9 mouse cellular contexts compared by ENCODE assay signal in the genomic region with DNA sequence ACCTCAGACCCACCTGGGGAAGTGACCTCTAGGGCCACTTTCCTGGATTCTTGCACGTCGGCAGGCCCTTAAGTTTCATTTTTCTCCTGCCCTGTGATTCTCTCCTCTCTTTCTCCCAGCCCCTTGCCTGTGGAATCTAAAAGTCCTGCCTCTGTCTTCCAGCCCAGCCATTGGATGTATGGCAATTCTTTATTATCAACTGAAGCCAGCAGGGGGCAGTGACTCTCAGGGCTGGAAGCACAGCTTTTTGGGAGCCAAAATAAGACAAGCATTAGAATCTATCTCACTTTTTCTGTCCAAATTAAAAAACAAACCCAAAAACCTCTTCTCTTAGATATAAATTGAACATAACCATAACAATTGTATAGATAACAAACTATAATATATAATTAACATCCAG. TPM values are rescaled to one million over a fixed set of nuclear protein-coding genes. Genes with fewer than 3 reads are reported as not detected.
A peak's percentile ranks its signal among the peaks of the same experiment; 100 is the strongest.
DNase-seq lines count a peak whose midpoint lies in the region; ATAC-seq and TF ChIP-seq lines count a peak whose summit lies in the region.
"Had no signal": no experiment of that assay in that cellular context is flagged by ENCODE, and none has a peak within 500 bp of the region (broad histone marks: within the 10 kb centered on the region; RNA-seq: fewer than 3 reads in every experiment).

No protein-coding gene starts in this region.

- TF ChIP-seq CTCF in hindbrain, postnatal 0 days (IDR thresholded peaks at IDR 0.05; ENCODE audit: low read depth) = peak; percentile 58
- peak; percentile 34; the same call in 1 of the 2 replicates for TF ChIP-seq CTCF in spleen, adult 2 months (IDR thresholded peaks at IDR 0.05; ENCODE audit: extremely low read depth, insufficient read depth, insufficient read length, insufficient replicate concordance)

- H3K27ac ChIP-seq in limb, embryonic 11.5 days (replicated peaks; ENCODE audit: low read depth, low read length) = no peak overlapping the region
- no peak overlapping the region for H3K27ac ChIP-seq in limb, embryonic 10.5 days
- H3K27ac ChIP-seq in hindbrain, postnatal 0 days = no peak overlapping the region
- H3K27ac ChIP-seq in spleen, adult 2 months (ENCODE audit: insufficient read depth, low read length) = no peak overlapping the region
- H3K27ac ChIP-seq: limb, embryonic 12.5 days had no signal

- no peak overlapping the region for H3K9ac ChIP-seq in limb, embryonic 11.5 days (ENCODE audit: low read length)
- no peak overlapping the region for H3K9ac ChIP-seq in hindbrain, postnatal 0 days (replicated peaks; ENCODE audit: low read length)
- H3K9ac ChIP-seq: limb, embryonic 12.5 days had no signal

- ATAC-seq in limb, embryonic 11.5 days (ENCODE audit: insufficient number of reproducible peaks, low FRiP score, low TSS enrichment, low read depth) = no peak
- ATAC-seq in hindbrain, postnatal 0 days = no peak

- peaks cover 15% of the 10 kb centered on the region for H3K36me3 ChIP-seq in limb, embryonic 11.5 days (ENCODE audit: control insufficient read depth, insufficient read depth, low read length)
- peaks cover 100% of the 10 kb centered on the region for H3K36me3 ChIP-seq in limb, embryonic 10.5 days
- peaks cover 38% of the 10 kb centered on the region for H3K36me3 ChIP-seq in hindbrain, postnatal 0 days (ENCODE audit: insufficient read depth, low read length)
- H3K36me3 ChIP-seq in spleen, adult 2 months (ENCODE audit: control insufficient read depth, insufficient read depth, low read length) = peaks cover 43% of the 10 kb centered on the region

- H3K4me2 ChIP-seq in limb, embryonic 11.5 days (ENCODE audit: low read depth, severe bottlenecking) = no peak overlapping the region
- H3K4me2 ChIP-seq in hindbrain, postnatal 0 days (ENCODE audit: low read depth, low read length) = no peak overlapping the region
- H3K4me2 ChIP-seq: limb, embryonic 12.5 days had no signal

- H3K4me1 ChIP-seq in limb, embryonic 11.5 days (ENCODE audit: control insufficient read depth, insufficient read depth, low read length) = no peaks in the 10 kb centered on the region
- no peaks in the 10 kb centered on the region for H3K4me1 ChIP-seq in limb, embryonic 10.5 days
- H3K4me1 ChIP-seq in hindbrain, postnatal 0 days (ENCODE audit: insufficient read depth, low read length) = no peaks in the 10 kb centered on the region
- no peaks in the 10 kb centered on the region for H3K4me1 ChIP-seq in spleen, adult 2 months (ENCODE audit: control insufficient read depth, insufficient read depth, insufficient read length)
- H3K4me1 ChIP-seq: limb, embryonic 12.5 days had no signal

- no peaks in the 10 kb centered on the region for H3K9me3 ChIP-seq in limb, embryonic 11.5 days (ENCODE audit: control insufficient read depth, low read length)
- no peaks in the 10 kb centered on the region for H3K9me3 ChIP-seq in limb, embryonic 10.5 days (replicated peaks)
- no peaks in the 10 kb centered on the region for H3K9me3 ChIP-seq in hindbrain, postnatal 0 days (ENCODE audit: low read length)
- H3K9me3 ChIP-seq: limb, embryonic 12.5 days had no signal

- H3K4me3 ChIP-seq in limb, embryonic 11.5 days (ENCODE audit: low read depth, low read length) = no peak overlapping the region
- H3K4me3 ChIP-seq in limb, embryonic 10.5 days = no peak overlapping the region
- no peak overlapping the region for H3K4me3 ChIP-seq in hindbrain, postnatal 0 days (ENCODE audit: low read length)
- H3K4me3 ChIP-seq in spleen, adult 2 months (ENCODE audit: extremely low read depth, insufficient read depth, insufficient read length) = no peak overlapping the region
- H3K4me3 ChIP-seq: limb, embryonic 12.5 days had no signal

- DNase-seq in embryo, embryonic 10 days (ENCODE audit: low spot score) = peak; percentile 48
- no peak for DNase-seq in embryo, embryonic 9.5 days (ENCODE audit: extremely low spot score)
- DNase-seq in limb, embryonic 11.5 days (ENCODE audit: low spot score) = peak; percentile 50
- DNase-seq in limb, embryonic 10.5 days (ENCODE audit: low spot score) = no peak
- DNase-seq in ZHBTc4 (ENCODE audit: low read depth, low spot score) = peak; percentile 78
- peak; percentile 66 for DNase-seq in hindbrain, postnatal 0 days (ENCODE audit: low spot score)
- DNase-seq in spleen, adult 2 months (ENCODE audit: low read depth in 1 of 2, low spot score in 2 of 2) = peak; percentile 6 to 11
- DNase-seq in gastrocnemius, postnatal 14 days = no peak

- 92% methylated on average over 2 of the region's 2 CpGs for WGBS in limb, embryonic 11.5 days
- 90% methylated on average over 2 of the region's 2 CpGs for WGBS in limb, embryonic 10.5 days
- WGBS in hindbrain, postnatal 0 days = 94% methylated on average over 2 of the region's 2 CpGs
- 91% methylated on average over 2 of the region's 2 CpGs for WGBS in spleen, adult 2 months

- TF ChIP-seq POLR2A in spleen, adult 2 months (IDR thresholded peaks at IDR 0.05; ENCODE audit: low read depth, low read length) = no peak

- no peaks in the 10 kb centered on the region for H3K27me3 ChIP-seq in limb, embryonic 11.5 days (ENCODE audit: control insufficient read depth, insufficient read depth, low read length)
- no peaks in the 10 kb centered on the region for H3K27me3 ChIP-seq in limb, embryonic 10.5 days (ENCODE audit: low read depth, poor library complexity, severe bottlenecking)
- no peaks in the 10 kb centered on the region for H3K27me3 ChIP-seq in hindbrain, postnatal 0 days (ENCODE audit: insufficient read depth, low read length)
- no peaks in the 10 kb centered on the region for H3K27me3 ChIP-seq in spleen, adult 2 months (ENCODE audit: control insufficient read depth, insufficient read depth, low read length)
- H3K27me3 ChIP-seq: limb, embryonic 12.5 days had no signal

- intact Hi-C loops in gastrocnemius, postnatal 14 days (cut with DNase I; ENCODE audit: low total_unique reads) = no loop called here

RNA-seq across cellular contexts. Expression of gene Cdc27, which starts 39.8 kb away (rescaled TPM):
- 57.6 and 64.2 TPM in 2 replicates for polyA plus RNA-seq in limb, embryonic 11.5 days (2014; fragmentation: Nextera tagmentation; extraction: Ambion mirVana)
- 49.5 and 60.4 TPM in 2 replicates for polyA plus RNA-seq in limb, embryonic 10.5 days (2016; fragmentation: Nextera tagmentation; extraction: Ambion mirVana)
- total RNA-seq in hindbrain, postnatal 0 days (2014; rRNA removed) = 23.8 and 27.4 TPM in 2 replicates
- 38.2 and 39.1 TPM in 2 replicates for polyA plus RNA-seq in hindbrain, postnatal 0 days (2015; fragmentation: Nextera tagmentation; extraction: Ambion mirVana)
- polyA plus RNA-seq in spleen, adult 2 months (2012; rRNA removed) = 3.2 and 3.4 TPM in 2 replicates
- 10 to 100 TPM; 23.4 to 25.2 TPM for total RNA-seq in gastrocnemius, postnatal 14 days (2021)

RNA-seq across cellular contexts. Expression of gene Myl4, which starts 39.9 kb away (rescaled TPM):
- polyA plus RNA-seq in limb, embryonic 11.5 days (2014; fragmentation: Nextera tagmentation; extraction: Ambion mirVana) = 4.1 and 6.0 TPM in 2 replicates
- polyA plus RNA-seq in limb, embryonic 10.5 days (2016; fragmentation: Nextera tagmentation; extraction: Ambion mirVana) = 3.0 and 3.1 TPM in 2 replicates
- 1.2 and 1.7 TPM in 2 replicates for total RNA-seq in hindbrain, postnatal 0 days (2014; rRNA removed)
- polyA plus RNA-seq in hindbrain, postnatal 0 days (2015; fragmentation: Nextera tagmentation; extraction: Ambion mirVana) = 5.6 and 5.9 TPM in 2 replicates
- 10.5 and 12.0 TPM in 2 replicates for polyA plus RNA-seq in spleen, adult 2 months (2012; rRNA removed)
- total RNA-seq in gastrocnemius, postnatal 14 days (2021) = 10 to 100 TPM; 13.1 to 15.7 TPM

RNA-seq across cellular contexts. Expression of gene Kansl1, which starts 41.9 kb away (rescaled TPM):
- 33.6 and 38.8 TPM in 2 replicates for polyA plus RNA-seq in limb, embryonic 11.5 days (2014; fragmentation: Nextera tagmentation; extraction: Ambion mirVana)
- 26.9 and 30.4 TPM in 2 replicates for polyA plus RNA-seq in limb, embryonic 10.5 days (2016; fragmentation: Nextera tagmentation; extraction: Ambion mirVana)
- total RNA-seq in hindbrain, postnatal 0 days (2014; rRNA removed) = 54.9 and 75.5 TPM in 2 replicates
- polyA plus RNA-seq in hindbrain, postnatal 0 days (2015; fragmentation: Nextera tagmentation; extraction: Ambion mirVana) = 17.9 and 19.0 TPM in 2 replicates
- 93.0 and 120 TPM in 2 replicates for polyA plus RNA-seq in spleen, adult 2 months (2012; rRNA removed)
- 10 to 100 TPM; 19.4 to 19.7 TPM for total RNA-seq in gastrocnemius, postnatal 14 days (2021)

Comparison
In these comparisons a context has a peak if more than half of its experiments do, and no peak if none do; other contexts are left out.
1. DNase-seq: peak in embryo, embryonic 10 days (single experiment), limb, embryonic 11.5 days (single experiment), ZHBTc4 (single experiment), hindbrain, postnatal 0 days (single experiment) and spleen, adult 2 months (2 of 2); none in embryo, embryonic 9.5 days (single experiment), limb, embryonic 10.5 days (single experiment) and gastrocnemius, postnatal 14 days (single experiment).